Mouse (Mus musculus) liver, embryonic 13.5 days (tissue): ENCODE measurements around the gene Trpd52l3. TPM values are rescaled to one million over a fixed set of nuclear protein-coding genes. Genes with fewer than 3 reads are reported as not detected.

ENCODE experiments used
- polyA plus RNA-seq: library from polyadenylated mRNA; unstranded; fragments of >200 nt; fragmentation: Nextera tagmentation; extraction: Ambion mirVana; gene quantifications from 2 replicates; pipeline ENCODE4 v1.2.1, GENCODE M21; 2015

Gene Trpd52l3
- polyA plus RNA-seq, 1 experiment from 2014 or later, result not detected

Other genes starting within 250 kb of the Trpd52l3 start
- gene 9930021J03Rik, start 197.8 kb upstream of the Trpd52l3 start, polyA plus RNA-seq, result 1.1 and 1.5 TPM in 2 replicates
- 6.6 and 8.6 TPM in 2 replicates for gene Ranbp6, start 190.8 kb upstream of the Trpd52l3 start, polyA plus RNA-seq
- gene Il33, start 78.7 kb upstream of the Trpd52l3 start, polyA plus RNA-seq, result 0.93 and 1.8 TPM in 2 replicates
- gene Uhrf2, start 26.7 kb downstream of the Trpd52l3 start, polyA plus RNA-seq, result 30.5 and 31.3 TPM in 2 replicates
- gene Gldc, start 171.6 kb downstream of the Trpd52l3 start, polyA plus RNA-seq, result 18.8 and 24.0 TPM in 2 replicates
- gene Mbl2, start 229.2 kb downstream of the Trpd52l3 start, polyA plus RNA-seq, result 0.71 and 0.73 TPM in 2 replicates